Mouse (Mus musculus) liver, adult (tissue): ENCODE data around the gene Themis2.

Experiments
- GATA4 ChIP-seq: IDR thresholded peaks from 2 replicates; pipeline ENCODE4 v1.6.1; 2014; ENCODE audit warnings: mild to moderate bottlenecking, low read length; ENCODE audit not compliant: insufficient replicate concordance

Themis2 gene

DNA sequence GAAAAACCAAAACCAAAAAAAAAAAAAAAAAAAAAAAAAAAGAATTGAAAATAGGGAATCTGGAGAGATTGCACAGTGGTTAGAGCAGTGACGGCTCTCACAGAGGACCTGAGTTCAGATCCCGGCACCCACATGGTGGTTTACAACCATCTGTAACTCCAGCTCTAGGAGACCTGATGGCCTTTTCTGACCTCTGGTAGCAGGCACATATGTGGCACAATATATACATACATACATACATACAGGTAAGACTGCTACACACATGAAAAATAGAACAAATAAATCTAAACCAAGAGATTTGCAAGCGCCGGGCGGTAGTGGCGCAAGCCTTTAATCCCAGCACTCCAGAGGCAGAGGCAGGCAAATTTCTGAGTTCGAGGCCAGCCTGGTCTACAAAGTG is 7.7 kb upstream of the Themis2 start:
- TF ChIP-seq GATA4 = no peak

GRCm38 (mm10) chr4:132803212-132803611 is 7.0 kb upstream of the Themis2 start:
- TF ChIP-seq GATA4 = no peak

DNA sequence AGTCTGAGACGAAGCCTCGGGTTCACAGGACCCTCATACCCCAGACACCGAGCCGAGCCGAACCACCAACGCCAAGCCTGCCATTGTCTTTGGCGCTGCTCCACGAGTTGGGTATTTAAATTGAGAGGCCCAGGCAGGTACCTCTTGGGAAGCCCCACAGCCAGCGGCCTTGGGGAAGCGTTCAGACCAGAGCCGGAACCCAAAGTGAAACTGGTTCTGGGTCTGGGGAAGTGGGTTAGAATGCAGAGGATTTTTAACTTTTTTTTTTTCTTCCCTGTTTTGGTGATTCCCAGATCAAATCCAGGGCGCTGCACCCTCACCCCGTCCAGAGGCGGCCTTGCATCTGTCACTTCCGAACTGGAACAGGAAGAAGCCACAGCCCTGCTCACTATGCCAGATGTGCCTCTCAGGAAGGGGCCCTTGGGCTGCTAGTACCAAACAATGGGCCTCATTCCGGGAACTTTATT is 6.0 kb upstream of the Themis2 start:
- no peak for TF ChIP-seq GATA4

GRCm38 (mm10) chr4:132801176-132802077 is 5.2 kb upstream of the Themis2 start:
- TF ChIP-seq GATA4 = no peak

DNA sequence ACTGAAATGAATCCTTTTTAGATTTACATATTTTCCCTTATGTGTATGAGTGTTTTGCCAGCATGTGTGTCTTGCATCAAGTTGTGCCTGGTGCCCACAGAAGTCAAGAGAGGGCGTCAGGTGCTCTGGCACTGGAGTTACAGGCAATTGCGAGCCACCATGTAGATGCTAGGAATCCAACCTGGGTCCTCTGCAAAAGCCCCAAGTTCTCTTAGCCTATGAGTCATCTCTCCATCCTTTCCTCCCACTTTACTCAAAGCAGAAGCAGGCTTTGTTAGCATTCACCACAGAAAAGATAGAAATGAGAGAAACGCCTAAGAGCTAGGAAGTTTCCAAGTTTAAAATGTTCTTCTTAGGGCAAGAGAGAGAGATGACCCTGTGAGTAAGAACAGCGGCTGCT is 3.7 kb upstream of the Themis2 start:
- no peak for TF ChIP-seq GATA4

- no peak for TF ChIP-seq GATA4
Observed at GRCm38 (mm10) chr4:132798028-132798427, 1.8 kb upstream of the Themis2 start.

- TF ChIP-seq GATA4 = no peak
Observed at GRCm38 (mm10) chr4:132797461-132797860, 1.3 kb upstream of the Themis2 start.

DNA sequence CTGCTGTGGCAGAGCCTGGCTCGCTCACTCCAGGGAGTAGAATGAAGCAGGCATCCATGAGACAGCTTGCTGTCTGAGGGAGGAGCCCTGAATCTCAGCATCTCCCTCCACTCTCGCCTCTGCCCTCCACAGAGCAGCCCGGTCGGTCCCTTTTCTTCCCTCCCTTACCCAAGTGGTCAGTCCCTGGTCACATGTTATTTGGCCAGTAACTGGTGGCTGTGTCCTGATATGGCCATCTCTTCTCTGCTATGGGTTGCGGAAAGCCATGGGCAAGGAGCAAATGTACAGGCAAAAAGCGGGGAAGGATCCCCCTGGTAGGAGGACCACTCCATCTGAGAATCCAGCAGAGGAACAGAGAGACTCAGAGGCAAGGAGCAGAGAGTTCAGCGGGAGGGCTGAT is 1.0 kb downstream of the Themis2 start:
- no peak for TF ChIP-seq GATA4

- TF ChIP-seq GATA4 = no peak
Observed at GRCm38 (mm10) chr4:132794760-132795159, 1.4 kb downstream of the Themis2 start.

DNA sequence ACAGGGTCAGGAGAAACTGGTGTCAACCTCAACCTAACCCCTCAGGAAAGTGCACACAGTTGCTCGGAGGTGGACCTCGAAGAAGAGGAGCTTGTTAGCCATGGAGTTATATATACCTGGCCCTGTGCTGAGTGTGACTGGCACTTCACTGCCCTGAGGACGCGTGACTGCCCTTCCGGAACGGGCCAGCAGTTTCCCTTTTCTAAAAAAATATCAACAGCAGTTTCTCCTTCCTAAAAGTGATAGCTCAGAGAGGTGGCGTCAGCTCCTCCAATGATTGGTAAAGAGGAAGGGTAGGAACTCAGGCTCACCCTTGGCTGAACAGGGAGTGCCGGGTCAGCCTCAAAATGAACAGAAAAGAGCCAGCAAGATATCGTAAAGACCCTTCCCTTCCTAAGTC is 2.2 kb downstream of the Themis2 start:
- TF ChIP-seq GATA4 = no peak

GRCm38 (mm10) chr4:132789731-132790130 is 6.5 kb downstream of the Themis2 start:
- TF ChIP-seq GATA4 = no peak

GRCm38 (mm10) chr4:132785228-132785627 is 11.0 kb downstream of the Themis2 start:
- TF ChIP-seq GATA4 = no peak

- TF ChIP-seq GATA4 = no peak
Observed at GRCm38 (mm10) chr4:132783732-132784131, 12.5 kb downstream of the Themis2 start.

DNA sequence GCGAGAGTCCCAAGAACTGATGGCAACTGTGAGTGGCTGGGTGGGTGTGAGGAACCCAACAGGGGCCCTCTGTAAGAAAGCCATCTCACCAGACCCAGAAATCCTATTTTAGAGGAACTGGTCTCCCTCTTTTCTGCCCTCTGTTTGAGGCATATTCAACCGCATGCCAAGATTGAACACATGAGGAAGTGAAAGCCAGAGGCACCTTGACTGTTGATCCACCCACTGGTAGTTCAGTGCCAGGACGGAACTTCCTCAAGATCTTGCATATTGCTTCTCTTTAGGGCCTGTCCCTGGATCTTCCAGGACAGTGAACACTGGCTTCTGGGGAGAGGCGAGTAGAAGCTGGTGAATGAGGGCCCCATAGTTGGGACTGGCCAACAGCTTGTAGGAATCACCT is 15.9 kb downstream of the Themis2 start:
- TF ChIP-seq GATA4 = no peak

GRCm38 (mm10) chr4:132778562-132779201 is 17.5 kb downstream of the Themis2 start:
- no peak for TF ChIP-seq GATA4

- no peak for TF ChIP-seq GATA4
Observed at GRCm38 (mm10) chr4:132776764-132777163, 19.4 kb downstream of the Themis2 start.
